17 mouse cellular contexts compared by ENCODE assay signal in genomic region chr7:29352246-29352645, GRCm38 (mm10).
"Had no signal": no experiment of that assay in that cellular context is flagged by ENCODE, and none has a peak within 500 bp of the region (broad histone marks: within the 10 kb centered on the region; RNA-seq: fewer than 3 reads in every experiment).

No protein-coding gene starts in this region.

- H3K4me3 ChIP-seq: kidney, embryonic 15.5 days; left cerebral cortex, adult 2 months; liver, embryonic 13.5 days; midbrain, embryonic 12.5 days; myocyte; neural tube, embryonic 13.5 days had no signal

- H3K27ac ChIP-seq: kidney, embryonic 15.5 days; left cerebral cortex, adult 2 months; liver, embryonic 13.5 days; midbrain, embryonic 12.5 days; neural tube, embryonic 13.5 days; stomach, postnatal 0 days had no signal

- H3K9me3 ChIP-seq: kidney, embryonic 15.5 days; liver, embryonic 13.5 days; midbrain, embryonic 12.5 days; neural tube, embryonic 13.5 days had no signal

- H3K4me1 ChIP-seq: kidney, embryonic 15.5 days; neural tube, embryonic 13.5 days had no signal

- DNase-seq: kidney, postnatal 14 days; kidney, postnatal 4 days; layer of hippocampus, postnatal 36 days; liver, embryonic 13.5 days; lung, adult 2 months; lung, postnatal 14 days; lung, postnatal 4 days; thymus, adult 2 months; thymus, postnatal 14 days; thymus, postnatal 4 days had no signal

- H3K4me2 ChIP-seq: kidney, embryonic 15.5 days; liver, embryonic 13.5 days; midbrain, embryonic 12.5 days; neural tube, embryonic 13.5 days had no signal

- H3K27me3 ChIP-seq: kidney, embryonic 15.5 days; liver, embryonic 13.5 days; midbrain, embryonic 12.5 days; neural tube, embryonic 13.5 days had no signal

- ATAC-seq: midbrain, embryonic 16.5 days had no signal

- H3K9ac ChIP-seq: kidney, embryonic 15.5 days; liver, embryonic 13.5 days; midbrain, embryonic 12.5 days; neural tube, embryonic 13.5 days had no signal
